Mouse (Mus musculus) adrenal gland, postnatal 36 days (tissue): Measurements from ENCODE around the gene Slf2. TPM values are rescaled to one million over a fixed set of nuclear protein-coding genes. Genes with fewer than 3 reads are reported as not detected.

Source experiments
- DNase-seq, 2 experiments: peaks; one replicate each; pipeline ENCODE4 v3.0.0; 2021; ENCODE audit warnings: mixed read lengths in 1 of 2
- total RNA-seq, 2 experiments: library from RNA; stranded (reverse); gene quantifications; 2 replicates each; pipeline ENCODE4 v1.2.3; 2021

Slf2 gene
- total RNA-seq, 2 experiments from 2014 or later, result 23.0 to 23.7 TPM

DNA sequence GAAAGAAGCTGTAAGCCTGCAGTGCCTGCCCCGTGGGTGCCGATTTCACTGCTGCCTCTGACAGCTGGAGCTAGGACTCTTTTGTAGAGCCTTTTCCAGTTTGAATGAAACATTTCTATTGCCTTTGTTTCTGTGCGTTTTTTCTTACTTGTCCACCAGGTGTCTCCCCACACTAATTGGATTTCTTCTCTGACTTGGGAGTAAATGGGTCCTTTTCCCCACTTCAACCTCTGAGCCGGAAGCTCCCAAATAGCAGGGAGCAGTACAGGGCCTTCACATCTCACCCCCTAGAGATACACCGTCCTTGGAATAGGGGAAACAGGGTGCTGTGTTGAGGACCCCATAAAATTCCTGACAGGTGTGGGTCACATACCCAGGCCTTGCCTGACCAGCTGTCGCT lies 81.7 kb downstream of the Slf2 start:
- peak in 1 of 2 experiments; percentile 30 for DNase-seq

DNA sequence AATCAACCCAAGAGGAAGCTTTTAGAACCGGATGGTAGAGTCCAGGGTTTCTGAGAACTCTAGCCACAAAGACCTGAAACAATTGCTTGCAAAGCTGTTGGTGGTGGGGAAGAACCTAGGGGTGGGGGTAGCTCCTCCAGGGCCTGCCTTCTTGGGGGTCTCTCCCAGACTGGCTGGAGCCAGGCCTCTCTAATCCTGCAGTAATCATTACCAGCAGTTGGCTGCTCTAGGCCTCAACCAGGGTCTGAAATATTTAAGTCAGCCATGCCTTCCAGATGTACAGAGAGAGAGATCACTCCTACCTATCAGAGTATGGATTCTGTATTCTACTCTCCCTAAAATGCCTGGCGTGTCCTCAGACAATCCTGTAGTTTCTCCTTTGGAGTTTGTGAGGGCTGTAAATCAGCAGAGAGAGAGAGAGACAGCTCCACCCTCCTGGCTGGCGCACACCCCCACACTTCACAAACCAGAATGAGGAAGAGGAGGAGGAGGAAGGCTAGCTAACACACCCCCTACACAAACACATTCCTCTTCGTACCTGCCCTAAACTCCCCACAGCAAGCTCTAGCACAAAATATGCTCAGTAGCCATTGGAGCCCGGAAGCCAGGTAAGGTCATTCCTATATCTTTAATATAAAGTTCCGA lies 82.8 kb downstream of the Slf2 start:
- DNase-seq, result peak in 1 of 2 experiments; percentile 2

- peak in 1 of 2 experiments; percentile 8 for DNase-seq
Measured at GRCm38 (mm10) chr19:45014335-45014971, 83.5 kb downstream of the Slf2 start, which contains the start of gene Lzts2. Gene Lzts2, plus strand, starts transcription at chr19:45014414.

- peak; percentile 76 to 89 for DNase-seq
Measured at GRCm38 (mm10) chr19:45014981-45015402, 84.0 kb downstream of the Slf2 start.

GRCm38 (mm10) chr19:45015518-45016281 lies 84.7 kb downstream of the Slf2 start:
- peak; percentile 74 to 85 for DNase-seq

- peak; percentile 87 to 90 for DNase-seq
Measured at GRCm38 (mm10) chr19:45016341-45017215, 85.6 kb downstream of the Slf2 start.

DNA sequence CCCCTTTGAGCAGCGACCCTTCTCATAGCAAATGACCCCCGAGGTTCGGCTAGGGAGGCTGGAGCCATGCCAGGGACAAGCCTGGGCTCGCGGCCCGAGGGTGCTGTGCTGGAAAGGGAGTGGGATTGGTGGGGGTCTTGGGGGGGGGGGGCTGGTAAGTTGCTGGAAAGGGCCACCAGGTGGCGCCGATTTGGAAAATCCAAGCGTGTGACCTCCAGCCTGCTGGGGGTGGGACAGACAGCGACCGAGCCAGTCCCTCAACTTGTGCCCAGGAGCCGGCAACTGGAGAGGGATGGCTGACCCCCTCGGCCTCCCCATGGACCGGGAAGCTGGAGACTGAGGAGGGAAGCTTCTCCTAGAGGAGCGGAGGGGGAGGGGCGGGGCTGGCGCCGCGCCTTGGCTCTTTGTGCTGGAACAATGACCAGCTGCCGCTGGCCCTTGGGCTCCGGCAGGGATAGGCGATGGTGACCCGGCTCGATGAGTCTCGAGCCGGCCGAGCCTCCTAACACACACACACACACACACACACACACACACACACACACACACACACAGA lies 86.3 kb downstream of the Slf2 start:
- DNase-seq, result peak; percentile 81 to 87

DNA sequence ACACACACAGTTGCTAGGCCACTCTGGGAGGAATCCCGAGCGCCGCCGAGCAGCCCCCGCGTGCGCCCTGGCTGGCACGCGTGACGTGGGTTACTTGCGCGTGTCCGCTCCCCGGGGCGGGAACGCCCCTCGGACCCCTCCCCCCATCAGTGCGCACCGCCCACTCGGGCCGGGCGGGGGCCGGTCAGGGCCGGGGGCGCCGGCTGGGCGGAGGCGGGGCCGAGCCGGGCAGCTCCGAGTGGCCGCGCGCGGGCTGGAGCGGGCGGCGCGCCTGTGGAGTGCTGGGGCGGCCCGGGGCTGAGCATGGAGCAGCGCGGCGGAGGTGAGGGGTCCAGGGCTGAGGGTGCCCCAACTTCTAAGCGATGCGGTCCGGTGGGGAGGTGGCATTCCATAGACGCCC lies 87.0 kb downstream of the Slf2 start:
- DNase-seq, result peak; percentile 95 to 96

- DNase-seq, result peak in 1 of 2 experiments; percentile 49
Measured at GRCm38 (mm10) chr19:45018351-45018831, 87.4 kb downstream of the Slf2 start.

DNA sequence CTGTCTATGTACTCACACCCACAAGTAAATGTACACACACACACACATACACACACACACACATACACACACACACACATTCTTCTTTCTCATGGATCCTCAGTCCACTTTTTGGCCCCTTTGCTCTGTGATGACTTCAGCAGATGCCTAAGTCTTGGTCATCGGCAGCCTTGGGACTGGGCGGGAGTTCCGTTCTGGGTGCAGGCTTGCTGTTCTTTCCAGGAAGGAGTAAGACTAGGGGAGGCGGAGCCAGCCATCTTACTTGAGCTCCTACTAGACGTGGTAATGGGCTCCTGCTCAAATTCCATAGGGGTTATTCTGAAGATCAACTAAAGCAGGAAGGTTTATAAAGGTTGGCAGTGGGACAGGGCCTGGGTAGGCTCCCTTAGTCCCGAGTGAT lies 89.4 kb downstream of the Slf2 start:
- peak; percentile 85 to 86 for DNase-seq

DNA sequence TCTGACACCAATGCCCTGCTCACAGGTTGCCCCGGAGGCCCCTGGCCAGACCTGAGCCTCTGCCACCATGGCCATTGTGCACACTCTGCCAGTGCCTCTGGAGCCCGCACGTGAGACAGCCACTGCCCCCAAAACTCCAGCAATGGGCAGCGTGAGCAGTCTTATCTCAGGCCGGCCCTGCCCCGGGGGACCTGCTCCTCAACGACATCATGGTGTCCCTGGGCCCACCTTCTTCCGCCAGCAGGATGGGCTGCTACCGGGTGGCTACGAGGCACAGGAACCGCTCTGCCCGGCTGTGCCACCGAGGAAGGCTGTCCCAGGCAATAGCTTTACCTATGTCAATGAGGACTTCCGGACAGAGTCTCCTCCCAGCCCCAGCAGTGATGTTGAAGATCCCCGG lies 90.4 kb downstream of the Slf2 start:
- DNase-seq, result no peak

GRCm38 (mm10) chr19:45023993-45024392 lies 93.0 kb downstream of the Slf2 start:
- DNase-seq, result no peak

DNA sequence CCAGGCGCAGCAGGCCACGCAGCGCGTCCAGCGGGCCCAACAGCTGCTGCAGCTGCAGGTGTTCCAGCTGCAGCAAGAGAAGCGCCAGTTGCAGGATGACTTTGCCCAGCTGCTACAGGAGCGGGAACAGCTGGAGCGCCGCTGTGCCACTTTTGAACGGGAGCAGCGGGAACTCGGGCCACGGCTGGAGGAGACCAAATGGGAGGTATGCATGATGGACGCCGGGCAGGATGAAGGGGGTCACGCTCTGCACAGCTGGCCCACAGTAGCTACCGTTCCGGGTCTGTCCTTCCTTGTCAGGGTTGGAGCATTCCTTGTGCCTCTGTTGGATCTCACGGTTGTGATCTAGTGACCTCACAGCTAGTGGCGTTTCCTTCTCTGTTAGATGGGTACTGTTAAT lies 93.8 kb downstream of the Slf2 start:
- DNase-seq, result no peak

DNA sequence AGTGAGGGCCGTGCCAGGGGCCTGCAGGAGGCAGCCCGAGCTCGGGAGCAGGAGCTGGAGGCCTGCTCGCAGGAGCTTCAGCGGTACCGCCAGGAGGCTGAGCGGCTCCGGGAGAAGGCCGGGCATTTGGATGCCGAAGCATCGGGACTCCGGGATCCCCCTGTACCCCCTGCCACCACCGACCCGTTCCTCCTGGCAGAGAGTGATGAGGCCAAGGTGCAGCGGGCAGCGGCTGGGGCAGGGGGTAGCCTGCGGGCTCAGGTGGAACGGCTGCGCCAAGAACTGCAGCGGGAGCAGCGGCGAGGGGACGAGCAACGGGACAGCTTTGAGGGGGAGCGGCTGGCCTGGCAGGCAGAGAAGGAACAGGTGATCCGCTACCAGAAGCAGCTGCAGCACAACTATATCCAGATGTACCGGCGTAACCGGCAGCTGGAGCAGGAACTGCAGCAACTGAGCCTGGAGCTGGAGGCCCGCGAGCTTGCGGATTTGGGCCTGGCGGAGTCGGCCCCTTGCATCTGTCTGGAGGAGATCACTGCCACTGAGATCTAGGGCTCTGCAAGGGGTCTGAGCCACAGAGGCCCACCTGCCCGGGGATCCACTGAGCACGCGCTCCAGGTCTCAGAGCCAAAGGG lies 95.1 kb downstream of the Slf2 start:
- DNase-seq, result no peak

DNA sequence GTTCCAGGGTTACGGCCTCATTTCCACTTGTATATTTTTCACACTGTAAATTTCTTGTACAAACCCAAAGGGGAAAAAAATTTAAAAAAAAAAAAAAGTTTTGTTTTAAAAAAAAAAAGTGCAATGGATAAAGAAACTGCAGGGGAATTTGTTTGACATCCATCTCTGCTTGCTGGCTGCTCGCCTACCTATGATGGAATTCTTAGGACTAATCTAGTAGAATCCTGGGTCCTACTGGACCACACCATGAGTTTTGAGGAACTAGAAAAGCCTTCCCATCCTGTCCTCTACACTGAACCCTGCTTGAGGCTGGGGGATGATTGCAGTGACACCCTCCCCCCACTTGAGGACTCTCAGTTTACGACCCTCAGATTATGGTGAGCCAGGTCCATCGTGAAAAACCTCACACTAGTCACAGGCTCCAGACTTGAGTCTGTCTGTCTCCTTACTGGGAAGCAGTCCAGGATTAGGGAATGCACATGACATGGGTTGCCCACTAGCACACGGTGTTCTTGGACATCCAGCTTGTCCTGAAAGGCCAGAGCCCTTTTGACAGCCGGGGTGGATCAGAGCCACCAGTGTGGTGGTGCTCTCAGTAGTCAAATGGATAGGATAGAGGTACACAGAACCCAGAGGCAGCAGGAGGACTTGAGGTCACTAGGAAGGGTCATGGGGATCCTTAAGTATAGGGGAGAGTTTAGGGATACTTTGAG lies 96.2 kb downstream of the Slf2 start:
- DNase-seq, result no peak

- DNase-seq, result no peak
Measured at GRCm38 (mm10) chr19:45027848-45028247, 96.9 kb downstream of the Slf2 start.

- DNase-seq, result no peak
Measured at GRCm38 (mm10) chr19:45028746-45029145, 97.8 kb downstream of the Slf2 start.

GRCm38 (mm10) chr19:45029571-45029970 lies 98.6 kb downstream of the Slf2 start:
- no peak for DNase-seq

DNA sequence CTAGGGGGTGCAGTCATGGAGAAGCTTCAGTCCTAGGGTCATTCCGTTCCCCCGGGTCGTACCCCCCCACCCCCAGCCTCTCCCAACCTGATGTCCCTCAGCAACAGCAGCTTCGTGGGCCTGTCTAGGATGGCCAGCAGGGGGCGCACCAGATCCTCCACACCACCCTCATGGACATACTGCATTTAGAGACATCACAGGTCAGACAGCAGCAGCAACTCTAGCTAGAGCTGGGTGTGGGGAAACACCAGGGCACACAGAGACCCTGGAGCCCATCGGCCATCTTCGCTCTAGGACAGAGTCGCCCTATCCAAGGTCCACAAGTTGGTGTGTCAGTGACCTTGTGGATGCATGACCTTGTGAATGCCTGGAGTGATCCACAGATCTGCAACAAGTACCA lies 99.2 kb downstream of the Slf2 start:
- peak; percentile 72 to 81 for DNase-seq
